Mouse (Mus musculus): Measurements from ENCODE around the gene Rad51b.
A peak's percentile ranks its signal among the peaks of the same experiment; 100 is the strongest.

Rad51b gene

DNA sequence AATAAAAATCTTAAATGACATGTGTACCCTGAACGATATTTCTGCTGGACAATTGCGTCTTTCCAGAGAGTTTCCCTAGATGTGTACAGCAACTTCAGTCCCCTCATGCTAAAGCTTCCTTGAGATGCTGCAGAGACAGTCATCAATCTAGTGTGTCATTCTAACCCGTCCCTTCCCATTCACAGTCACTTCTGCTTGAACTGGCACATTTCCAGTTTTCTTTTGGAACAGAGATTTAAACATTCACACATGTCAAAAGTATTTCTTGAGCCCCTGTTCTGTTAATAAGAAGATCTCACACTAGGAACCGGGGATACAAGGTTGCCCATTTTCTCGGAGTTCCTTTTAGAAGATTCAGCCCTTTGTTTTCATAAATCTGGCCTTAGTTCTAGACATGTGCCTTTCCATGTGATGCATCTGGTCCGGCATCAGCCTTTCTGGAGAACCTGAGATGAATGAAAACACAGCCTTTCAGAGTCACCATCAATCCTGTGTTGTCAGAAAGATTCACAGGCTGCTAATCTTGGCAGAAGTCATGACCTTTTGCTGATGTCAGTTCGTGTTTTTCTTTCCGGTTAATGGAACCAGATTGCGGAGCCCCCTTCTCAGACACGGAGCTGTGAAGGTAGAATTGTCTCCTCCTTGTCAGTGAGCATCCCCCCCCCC is 448.9 kb downstream of the Rad51b start:
- DNase-seq = no peak

DNA sequence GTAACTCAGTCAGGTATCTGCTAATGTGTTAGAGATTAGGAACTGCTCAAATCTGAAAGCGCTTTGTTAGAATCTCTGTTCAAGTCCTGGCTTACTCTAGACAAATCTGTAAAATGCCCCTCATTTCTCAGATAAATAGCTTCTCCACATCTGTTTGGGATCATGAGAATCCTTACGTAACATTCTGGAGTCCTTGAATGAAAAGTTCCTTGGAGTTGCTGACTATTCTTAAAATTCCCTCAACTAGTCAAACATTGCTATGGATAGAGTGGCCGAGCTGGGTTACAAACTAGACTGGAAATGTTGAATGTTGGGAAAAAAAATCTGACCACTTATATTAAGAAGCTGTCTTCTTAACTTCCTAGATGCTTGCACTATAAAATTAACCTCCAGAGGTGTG is 450.5 kb downstream of the Rad51b start:
- no peak for DNase-seq

DNA sequence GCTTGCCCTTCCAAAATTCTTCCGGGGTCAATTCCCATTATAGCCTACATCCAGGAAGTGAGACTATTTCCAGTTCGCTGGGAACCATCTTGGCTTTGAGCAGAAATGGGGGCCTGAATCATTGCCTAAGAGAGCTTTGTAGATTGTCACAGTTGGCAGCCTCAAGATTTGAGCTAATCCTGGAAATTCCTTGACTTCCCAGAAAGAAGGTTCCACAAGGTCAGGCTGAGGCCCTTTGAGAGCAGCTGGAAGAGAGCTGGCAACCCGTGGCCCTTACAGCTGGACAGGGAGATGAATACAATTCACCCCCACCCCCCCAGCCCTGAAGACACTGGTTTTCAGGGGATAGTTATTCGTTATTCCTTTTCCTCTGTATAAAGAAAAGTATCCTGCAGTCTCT is 451.8 kb downstream of the Rad51b start:
- no peak for DNase-seq

DNA sequence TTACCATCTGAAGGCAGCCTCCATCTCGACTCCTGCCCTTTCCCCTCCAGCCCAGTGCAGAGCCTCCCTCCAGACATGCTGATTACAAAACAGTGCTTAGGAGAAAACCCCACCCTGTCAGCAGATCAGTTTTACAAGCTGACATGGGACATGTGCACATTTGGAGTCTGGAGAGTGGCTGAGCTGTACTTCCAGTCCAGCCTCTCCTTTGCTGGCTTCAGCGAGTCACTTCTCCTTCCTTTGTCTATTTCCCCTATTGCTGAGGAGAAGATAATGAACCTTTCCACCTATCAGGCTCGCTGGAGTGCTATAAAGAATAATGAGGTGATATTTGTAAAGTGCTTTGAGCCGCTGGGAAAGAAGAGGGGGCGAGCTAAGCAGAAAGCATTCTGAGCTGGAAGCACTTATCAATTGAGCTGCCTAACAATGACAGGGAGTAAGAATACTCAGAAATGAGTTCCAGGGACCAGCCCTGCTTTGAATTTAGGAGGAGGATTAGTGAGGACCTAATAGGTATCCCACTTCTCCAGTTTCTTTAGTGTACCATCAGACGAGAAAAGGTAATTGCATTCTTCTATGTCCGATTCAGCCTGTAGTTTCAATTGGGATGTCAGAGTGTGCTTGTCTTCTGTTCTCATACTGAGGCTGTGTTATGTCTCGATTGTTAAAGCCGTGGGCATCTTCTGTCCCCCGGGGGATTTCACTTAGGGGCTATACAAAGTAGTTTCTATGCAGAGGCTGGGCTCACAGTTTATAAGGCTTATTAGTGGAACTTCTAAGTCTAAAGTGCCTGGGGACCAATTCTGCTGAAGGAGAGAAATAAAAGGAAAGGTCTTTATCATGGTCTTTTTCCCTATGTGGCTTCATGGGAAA is 453.4 kb downstream of the Rad51b start:
- peak; percentile 45 for DNase-seq

- peak; percentile 45 for DNase-seq
Measured at GRCm38 (mm10) chr12:79751781-79752180, 454.7 kb downstream of the Rad51b start.

DNA sequence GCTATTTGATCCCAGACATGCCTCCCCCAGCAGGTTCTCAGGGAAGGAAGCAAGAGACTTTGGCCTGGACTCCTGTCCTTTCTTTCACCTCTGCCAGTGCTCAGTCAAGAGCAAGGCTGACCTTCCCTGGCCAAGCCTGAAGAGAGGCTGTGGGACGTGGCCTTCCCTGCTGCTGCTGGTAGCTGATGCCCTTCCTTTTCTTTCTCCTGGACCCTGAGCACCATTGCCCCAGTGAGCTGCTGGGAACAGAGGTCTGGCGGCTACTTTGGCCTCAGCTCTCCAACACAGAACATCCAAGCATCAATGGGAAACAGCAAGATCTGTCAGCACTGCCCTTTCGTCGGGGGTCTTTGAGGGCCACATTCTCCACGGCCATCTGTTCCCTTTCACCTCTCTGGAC is 455.1 kb downstream of the Rad51b start:
- DNase-seq = no peak

DNA sequence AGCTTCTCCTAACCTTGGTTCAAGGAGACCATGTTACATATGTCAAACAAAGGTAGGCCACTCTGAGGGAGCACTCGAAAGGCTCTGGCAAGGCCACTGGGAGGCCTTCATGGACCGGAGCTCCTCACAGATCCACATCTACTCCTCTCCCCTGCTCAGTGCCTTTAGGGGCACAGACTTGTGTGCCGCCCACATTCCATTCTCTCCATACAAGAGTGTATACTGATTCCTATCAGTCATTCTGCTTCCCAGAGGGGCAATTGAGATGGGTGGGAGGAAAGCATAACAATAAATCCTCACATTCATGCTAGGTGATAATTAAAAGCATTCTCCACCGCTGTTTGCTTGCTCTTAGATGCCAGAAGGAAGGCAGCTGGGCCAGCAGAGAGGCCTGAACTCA is 458.5 kb downstream of the Rad51b start:
- DNase-seq = no peak

- no peak for DNase-seq
Measured at GRCm38 (mm10) chr12:79756352-79756751, 459.3 kb downstream of the Rad51b start.

DNA sequence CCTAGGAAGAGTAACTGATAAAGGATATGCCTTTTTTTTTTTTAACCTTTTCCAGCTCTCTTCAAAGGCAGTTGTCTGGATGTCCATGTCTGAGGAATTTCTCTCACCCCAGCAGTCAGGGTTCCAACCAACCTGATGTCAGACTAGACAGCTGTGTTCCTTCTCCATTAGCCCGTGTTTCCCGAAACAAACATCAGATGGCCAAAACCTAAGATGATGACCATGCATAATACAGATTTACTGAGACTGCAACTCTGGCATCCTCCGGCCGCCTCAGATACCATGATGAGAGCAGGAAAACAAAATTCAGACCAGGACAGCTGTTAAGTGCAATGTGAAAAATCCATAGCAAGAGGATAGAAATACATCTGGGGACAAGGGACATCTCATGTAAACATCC is 460.7 kb downstream of the Rad51b start:
- no peak for DNase-seq

DNA sequence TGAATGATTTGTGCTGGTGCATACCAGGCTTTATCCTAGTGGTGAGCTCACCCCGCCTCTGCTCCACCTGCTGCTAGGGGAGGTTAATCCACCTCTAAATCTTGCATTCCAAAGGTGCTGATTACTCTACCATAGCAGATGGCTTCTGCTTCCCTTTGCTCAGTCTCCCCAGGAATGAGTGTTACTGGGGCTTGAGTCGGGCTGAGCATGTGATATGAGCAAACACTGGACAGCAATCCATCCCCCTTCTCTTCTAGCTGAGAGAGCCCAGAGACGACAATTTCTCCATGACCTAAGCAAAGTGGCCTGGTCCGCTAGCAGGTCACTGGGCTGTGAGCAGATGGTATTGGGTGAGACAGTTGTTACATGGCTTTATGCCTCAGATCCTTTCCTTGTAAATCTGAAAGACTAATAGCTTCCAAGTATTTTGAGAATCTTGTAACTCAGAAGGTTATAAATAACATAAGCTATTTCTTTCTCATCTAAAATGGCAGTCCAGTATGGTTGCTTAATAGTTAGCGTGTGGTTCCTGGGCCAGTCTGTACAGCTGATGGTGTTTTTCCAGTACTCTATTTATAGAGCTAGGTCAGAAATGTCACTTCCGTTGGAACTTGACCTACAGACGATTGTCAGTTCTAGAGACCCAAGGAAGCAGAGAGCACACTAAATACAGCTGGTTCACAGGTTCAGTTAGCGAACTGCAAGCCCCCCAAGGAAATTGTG is 462.3 kb downstream of the Rad51b start:
- no peak for DNase-seq

DNA sequence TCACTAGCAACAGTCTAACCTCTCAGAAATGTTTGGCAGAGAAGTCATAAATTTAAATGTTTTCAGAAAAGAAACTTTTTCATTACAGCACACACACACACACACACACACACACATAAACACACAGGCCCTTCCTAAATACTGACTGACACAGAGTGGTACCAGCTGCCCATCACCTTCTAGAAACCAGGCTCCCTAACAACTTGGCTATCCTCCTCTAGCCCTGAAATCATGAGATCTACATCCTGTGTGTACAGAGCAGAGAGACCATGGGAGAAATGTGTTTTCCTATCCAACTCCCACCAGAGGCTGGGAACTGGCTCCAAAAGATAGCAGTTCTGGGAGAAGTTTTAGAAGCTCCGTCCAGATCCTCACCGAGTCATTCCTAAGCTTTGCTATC is 464.1 kb downstream of the Rad51b start:
- DNase-seq = no peak

DNA sequence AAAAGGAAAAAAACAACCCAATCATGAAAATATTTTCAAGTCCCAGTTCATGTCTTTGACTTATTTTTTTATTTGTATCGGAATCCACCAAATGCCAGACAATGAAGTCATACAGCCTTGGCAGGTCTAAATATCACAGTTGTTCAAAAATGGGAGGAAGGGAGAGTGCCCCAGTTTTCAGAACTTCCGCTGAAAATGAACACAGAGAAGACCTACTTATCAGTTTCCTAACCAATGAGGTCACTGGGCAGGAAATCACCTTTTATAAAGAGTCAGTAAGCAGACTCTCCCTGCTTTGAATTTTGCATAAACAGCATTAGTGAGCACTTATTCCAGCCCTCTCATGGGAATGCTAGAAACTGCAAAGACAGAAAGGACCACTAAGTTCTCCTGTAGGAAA is 465.0 kb downstream of the Rad51b start:
- no peak for DNase-seq

- no peak for DNase-seq
Measured at GRCm38 (mm10) chr12:79762570-79763275, 465.6 kb downstream of the Rad51b start.

- no peak for DNase-seq
Measured at GRCm38 (mm10) chr12:79766116-79766515, 469.0 kb downstream of the Rad51b start.

- no peak for DNase-seq
Measured at GRCm38 (mm10) chr12:79768741-79769322, 471.8 kb downstream of the Rad51b start.

GRCm38 (mm10) chr12:79769763-79770162 is 472.7 kb downstream of the Rad51b start:
- no peak for DNase-seq

DNA sequence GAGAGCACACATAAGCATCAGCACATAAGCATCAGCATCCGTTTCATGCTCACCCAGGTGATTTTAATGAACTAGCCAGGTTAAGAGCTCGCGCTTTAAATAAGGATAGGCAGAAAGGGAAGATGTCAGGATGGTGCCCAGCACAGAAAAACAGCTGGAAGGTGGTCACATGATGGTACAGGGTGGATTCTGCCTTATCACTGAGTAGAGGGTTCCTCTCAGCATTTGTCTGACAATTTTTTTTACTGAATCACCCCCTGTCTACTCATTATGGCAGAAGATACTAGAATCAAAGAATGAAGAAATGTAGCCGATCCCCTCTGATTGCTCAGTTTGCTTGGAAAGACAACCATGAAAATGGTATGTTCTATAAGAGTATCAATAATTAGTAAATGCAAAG is 474.1 kb downstream of the Rad51b start:
- no peak for DNase-seq

GRCm38 (mm10) chr12:79771741-79772140 is 474.7 kb downstream of the Rad51b start:
- no peak for DNase-seq

DNA sequence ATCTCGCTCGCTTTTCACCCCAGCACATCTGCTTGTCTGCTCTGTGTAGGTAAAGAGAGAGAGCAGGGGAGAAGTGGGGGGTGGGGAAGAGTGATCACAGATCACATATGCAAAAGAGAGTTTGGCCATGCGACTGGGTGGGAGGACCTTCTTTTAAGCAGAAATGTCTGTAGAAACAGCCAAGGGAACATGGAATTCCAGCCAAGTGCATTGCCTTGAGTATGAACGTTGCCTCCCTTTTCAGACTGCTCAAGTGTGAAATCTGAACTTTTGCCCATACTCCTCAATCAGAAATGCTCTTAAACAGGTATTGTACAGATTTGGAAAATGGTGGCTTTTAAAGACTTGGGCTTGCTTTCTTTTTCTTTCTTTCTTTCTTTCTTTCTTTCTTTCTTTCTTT is 476.2 kb downstream of the Rad51b start:
- no peak for DNase-seq

- DNase-seq = no peak
Measured at GRCm38 (mm10) chr12:79774571-79774970, 477.5 kb downstream of the Rad51b start.

GRCm38 (mm10) chr12:79776828-79777227 is 479.7 kb downstream of the Rad51b start:
- no peak for DNase-seq

- no peak for DNase-seq
Measured at GRCm38 (mm10) chr12:79780745-79781144, 483.7 kb downstream of the Rad51b start.

DNA sequence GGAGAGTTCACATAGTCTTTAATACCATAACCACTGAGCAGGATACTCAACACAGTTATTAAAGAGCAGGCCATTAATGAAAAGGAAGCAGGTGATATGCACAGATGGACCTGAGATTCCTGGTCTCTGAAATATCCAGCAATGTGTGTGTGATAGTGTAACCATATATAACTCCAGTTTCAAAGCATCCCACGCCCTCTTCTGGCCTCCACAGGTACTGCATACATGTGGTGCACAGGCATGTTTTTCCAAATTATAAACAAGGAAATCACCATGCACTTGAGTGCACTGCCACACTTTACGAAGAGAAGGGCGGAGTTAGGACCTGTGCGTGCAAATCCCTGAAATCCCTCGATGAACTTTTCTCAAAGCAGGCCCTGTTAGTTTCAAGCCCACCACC is 484.7 kb downstream of the Rad51b start:
- no peak for DNase-seq
